Mouse (Mus musculus) megakaryocyte, adult 5-6 weeks (primary cell): ENCODE measurements around the gene Nme8. TPM values are rescaled to one million over a fixed set of nuclear protein-coding genes. Genes with fewer than 3 reads are reported as not detected.
A peak's percentile ranks its signal among the peaks of the same experiment; 100 is the strongest.

Source experiments
- ATAC-seq: 2 replicates; pipeline ENCODE4 v1.8.0; 2016; ENCODE audit warnings: mild to moderate bottlenecking, inconsistent platforms; ENCODE audit not compliant: poor library complexity, severe bottlenecking
- total RNA-seq, 2 experiments: library from RNA; stranded (forward) in 1 of 2; stranded (reverse) in 1 of 2; fragments of 153-499, 151-499 nt in 1 of 2; fragments of 221-1000, 200-1000 nt in 1 of 2; gene quantifications; 2 replicates each; pipeline versions ENCODE4 v1.2.3 to v1.2.4; 2015 to 2017

Nme8 gene
- not detected in 2 replicates for total RNA-seq (2015)
- 0.37 TPM in 1 of 2 replicates, not detected in the other for total RNA-seq (2017)

- no peak for ATAC-seq
Measured at GRCm38 (mm10) chr13:19697790-19698189, at the start of gene Nme8. Gene Nme8 (minus strand): TSS chr13:19697794.

DNA sequence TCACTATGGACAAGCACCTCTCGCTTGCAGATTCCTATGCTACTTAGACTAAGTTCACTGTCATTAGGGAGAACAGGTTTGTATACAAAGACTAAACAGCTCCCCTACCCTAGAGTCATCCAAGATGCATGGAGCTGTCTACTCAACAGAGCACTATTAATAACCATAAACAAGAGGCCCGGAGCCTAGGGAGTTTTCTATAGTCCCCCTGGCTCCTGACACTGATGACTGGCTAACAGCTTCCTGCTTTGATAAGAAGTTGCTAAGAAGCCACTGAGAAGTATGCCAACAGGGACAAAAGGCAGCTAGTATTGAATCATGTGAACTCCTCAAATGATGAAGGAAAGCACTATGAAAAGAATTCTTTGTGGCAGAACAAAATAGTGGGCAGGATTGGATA, 48.1 kb upstream of the Nme8 start:
- ATAC-seq, result no peak

- ATAC-seq, result no peak
Measured at GRCm38 (mm10) chr13:19744536-19744935, 46.9 kb upstream of the Nme8 start.

- no peak for ATAC-seq
Measured at GRCm38 (mm10) chr13:19734597-19734996, 37.0 kb upstream of the Nme8 start.

GRCm38 (mm10) chr13:19730826-19731225, 33.2 kb upstream of the Nme8 start:
- no peak for ATAC-seq

DNA sequence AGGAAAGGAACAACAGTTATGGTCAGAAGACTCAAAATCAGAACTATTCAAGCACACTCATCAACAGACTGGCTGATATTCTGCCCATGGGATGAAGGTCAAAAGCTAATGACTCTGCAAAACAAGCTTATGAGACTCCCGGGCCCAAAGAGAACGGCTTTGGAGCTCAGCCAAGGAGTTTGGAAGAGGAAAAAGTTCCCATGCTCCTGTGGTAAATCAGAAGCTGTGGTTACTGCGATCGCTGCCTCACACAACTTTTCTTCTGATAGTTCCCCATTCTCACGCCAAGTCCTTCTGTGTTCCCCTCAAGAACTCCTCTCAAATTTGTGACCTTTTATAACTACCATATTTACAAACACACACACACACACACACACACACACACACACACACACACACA, 21.4 kb upstream of the Nme8 start:
- ATAC-seq, result no peak

DNA sequence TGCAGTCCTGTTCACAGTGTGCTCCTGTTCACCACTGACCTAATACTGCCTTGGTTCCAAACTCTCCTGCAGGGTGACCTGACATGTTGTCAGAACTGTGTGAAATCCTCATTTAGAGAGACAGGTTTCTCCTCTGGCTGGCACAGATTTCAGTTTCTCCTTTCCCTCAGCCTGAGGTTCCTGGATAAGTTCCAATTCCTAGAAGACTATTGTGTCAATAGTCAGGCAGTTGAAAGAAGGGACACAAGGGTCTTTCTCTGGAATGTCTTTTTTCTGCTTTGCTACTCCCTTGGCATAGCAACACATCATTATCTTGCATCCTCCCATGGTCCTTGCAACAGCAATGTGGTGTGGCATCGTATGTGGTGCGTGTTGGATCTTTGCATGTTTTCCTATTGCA, 19.6 kb upstream of the Nme8 start:
- ATAC-seq, result no peak

DNA sequence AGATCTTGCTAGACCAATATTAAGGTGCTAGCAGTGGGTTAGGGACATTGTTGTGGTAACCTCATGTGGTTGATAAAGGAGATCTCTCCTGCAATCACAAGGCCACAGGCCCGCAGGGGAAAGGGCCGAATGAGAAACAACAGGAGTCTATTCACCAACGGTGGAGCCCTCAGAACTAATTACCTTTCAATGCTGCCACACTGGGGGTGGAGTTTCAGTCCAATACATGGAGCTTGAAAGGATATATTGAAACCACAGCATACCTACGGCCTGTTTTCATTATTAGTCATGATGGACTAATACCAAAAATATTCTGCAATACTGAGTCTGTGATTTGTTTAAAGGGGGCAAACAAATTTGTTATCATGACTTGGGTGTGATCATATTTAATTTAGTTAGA, 6.2 kb upstream of the Nme8 start:
- ATAC-seq, result no peak

DNA sequence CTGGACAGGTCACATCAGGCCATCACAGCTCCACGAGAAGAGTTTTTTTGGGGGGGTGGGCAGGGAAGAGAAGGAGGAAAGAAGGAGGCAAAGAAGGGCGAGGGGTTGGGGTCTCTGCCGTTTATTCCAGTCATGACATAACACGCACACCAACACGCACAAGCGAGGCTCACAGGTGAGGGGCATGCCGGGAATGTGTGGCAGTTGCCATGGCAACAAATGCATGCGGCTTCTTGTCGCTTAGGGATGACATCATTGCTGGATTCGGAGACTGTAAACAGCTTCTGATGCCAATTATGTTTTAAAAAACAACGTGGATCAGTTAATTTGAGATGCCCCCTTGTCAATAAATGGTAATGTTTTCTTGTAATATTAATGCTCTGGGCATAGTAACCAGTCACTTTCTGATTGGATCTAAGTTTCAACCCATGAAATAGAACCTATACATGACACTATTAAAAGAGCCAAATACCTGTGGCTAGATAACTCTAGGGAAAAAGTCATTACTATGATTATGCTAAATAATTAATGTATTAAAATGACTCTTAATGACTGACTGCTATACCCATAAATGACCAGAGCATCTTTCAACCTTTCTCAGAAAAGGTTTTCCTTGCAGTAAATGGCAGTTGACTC, 4.0 kb upstream of the Nme8 start:
- ATAC-seq, result no peak

- peak; percentile 18; the same call in 1 of the 2 replicates for ATAC-seq
Measured at GRCm38 (mm10) chr13:19700733-19701442, 3.3 kb upstream of the Nme8 start.

- ATAC-seq, result peak; percentile 77
Measured at GRCm38 (mm10) chr13:19698524-19699173, 1.1 kb upstream of the Nme8 start.

DNA sequence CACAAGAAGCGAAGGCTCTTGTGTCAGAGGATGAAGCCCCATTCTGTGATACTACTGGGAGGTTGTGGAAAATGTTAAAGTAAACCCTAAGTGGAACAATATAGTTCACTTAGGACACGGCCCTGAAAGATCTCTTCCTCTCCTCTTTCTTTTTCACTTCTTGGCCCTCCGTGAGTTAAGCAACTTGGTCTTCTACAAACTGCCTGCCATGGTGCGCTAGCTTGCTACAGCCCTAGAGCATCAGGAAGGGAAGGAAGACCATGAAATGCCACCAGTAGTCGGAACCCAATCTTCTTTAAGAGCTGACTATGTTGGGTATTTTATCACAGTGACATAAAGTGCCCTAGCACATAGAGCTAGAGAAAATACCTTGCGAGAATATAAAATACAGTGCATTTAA, 7.2 kb downstream of the Nme8 start:
- ATAC-seq, result peak; percentile 52

- ATAC-seq, result peak; percentile 93
Measured at GRCm38 (mm10) chr13:19689971-19690370, 7.6 kb downstream of the Nme8 start.

DNA sequence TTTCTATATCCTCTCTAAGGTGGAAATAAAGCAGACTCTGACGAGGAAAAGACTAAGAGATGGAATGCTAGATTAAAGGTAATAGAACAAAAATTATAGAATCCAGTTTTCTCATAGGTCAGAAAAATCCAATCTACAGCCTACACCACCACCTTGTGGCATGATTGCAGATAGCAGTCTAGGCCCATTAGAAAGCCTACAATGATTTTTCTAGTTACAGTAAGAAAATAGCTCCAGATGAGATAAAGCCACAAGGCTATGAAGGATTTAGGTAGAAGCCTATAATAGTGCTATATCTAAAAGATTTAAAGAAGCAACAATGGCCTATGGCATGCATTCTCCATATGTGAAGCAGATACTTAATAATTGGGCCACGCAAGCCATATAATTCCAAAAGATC, 13.6 kb downstream of the Nme8 start:
- ATAC-seq, result peak; percentile 35; the same call in 1 of the 2 replicates

GRCm38 (mm10) chr13:19682879-19683640, 14.5 kb downstream of the Nme8 start:
- no peak for ATAC-seq

DNA sequence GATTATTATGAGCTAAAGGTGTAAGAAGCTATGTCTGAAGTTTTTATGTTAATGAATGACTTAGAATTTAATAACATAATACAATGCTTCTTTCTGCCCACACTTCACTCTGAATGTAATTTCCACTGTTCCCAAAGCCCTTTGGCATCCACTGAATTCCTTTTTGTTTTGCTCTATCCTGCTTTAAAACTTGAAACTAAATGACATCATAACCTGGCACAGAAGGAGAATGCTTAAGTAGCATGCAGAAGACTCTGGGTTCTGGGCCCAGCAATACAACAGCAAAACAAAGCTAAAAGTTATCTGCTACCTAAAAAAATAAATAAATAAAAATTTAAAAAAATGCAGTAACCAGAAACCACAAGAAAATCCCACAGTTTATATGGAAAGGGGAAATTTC, 23.0 kb downstream of the Nme8 start:
- no peak for ATAC-seq

- no peak for ATAC-seq
Measured at GRCm38 (mm10) chr13:19674025-19674424, 23.6 kb downstream of the Nme8 start.

GRCm38 (mm10) chr13:19668355-19669140, 29.0 kb downstream of the Nme8 start:
- no peak for ATAC-seq

DNA sequence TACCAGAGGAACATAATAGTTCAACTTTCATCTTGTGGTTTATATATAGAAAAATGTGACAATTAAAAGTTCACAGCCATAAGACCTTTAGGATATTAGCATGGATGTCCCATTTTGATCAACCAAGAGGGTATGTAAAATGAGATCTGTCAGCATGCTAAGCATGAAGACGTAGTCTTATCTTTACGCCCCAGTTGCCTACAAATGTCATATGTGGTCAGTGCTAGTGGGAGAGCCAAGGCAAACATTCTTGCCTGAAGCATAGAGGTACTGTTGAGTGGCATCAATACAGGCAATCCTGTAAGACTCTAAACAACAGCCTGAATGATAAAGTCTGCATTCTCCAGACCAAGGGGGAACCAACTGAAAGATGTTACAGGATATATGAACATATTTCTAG, 45.2 kb downstream of the Nme8 start:
- ATAC-seq, result no peak

DNA sequence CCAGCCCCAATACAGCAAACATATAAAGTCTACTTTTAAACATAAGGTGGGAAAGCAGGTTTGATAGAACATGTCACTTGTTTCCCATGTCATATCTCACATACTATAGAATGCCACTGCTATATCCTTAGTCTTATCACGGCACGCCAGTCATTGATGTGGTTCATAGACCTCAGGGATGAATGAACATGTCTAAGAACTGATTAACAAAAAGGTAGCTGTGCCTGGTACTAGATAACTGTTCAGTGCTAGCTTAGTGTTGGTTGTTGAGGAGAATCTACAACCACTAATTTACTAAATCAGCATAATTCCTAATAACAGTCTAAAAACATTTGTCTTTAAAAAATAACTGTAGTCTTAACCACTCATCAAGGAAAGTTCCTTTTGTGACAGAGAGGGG, 47.8 kb downstream of the Nme8 start:
- peak; percentile 33; the same call in 1 of the 2 replicates for ATAC-seq
